Mouse (Mus musculus) forebrain, postnatal 0 days (tissue): ENCODE results near the gene Ssbp3. TPM values are rescaled to one million over a fixed set of nuclear protein-coding genes. Genes with fewer than 3 reads are reported as not detected.

Experiments used
- ATAC-seq: fragments of 200-750 bp; cut with Nextera tagmentation; 2 replicates; pipeline ENCODE4 v1.8.0; 2017; ENCODE audit warnings: mild to moderate bottlenecking, moderate library complexity
- DNase-seq: peaks from one replicate; pipeline ENCODE4 v3.0.0-alpha.2; 2015
- H3K27ac ChIP-seq: fragments of 300-500 bp; sonication (generic); 2 replicates; pipeline ENCODE4 v1.5.1; 2014; ENCODE audit warnings: low read depth, mild to moderate bottlenecking, antibody characterized with exemption, low read length, moderate library complexity, mixed read lengths
- H3K27me3 ChIP-seq: fragments of 300-500 bp; sonication (generic); 2 replicates; pipeline ENCODE4 v1.6.1; 2014; ENCODE audit warnings: mild to moderate bottlenecking, low read length, mixed read lengths; ENCODE audit not compliant: insufficient read depth
- H3K36me3 ChIP-seq: fragments of 300-500 bp; sonication (generic); 2 replicates; pipeline ENCODE4 v1.6.1; 2014; ENCODE audit warnings: mild to moderate bottlenecking, moderate library complexity; ENCODE audit not compliant: insufficient read depth
- H3K4me1 ChIP-seq: fragments of 300-500 bp; sonication (generic); 2 replicates; pipeline ENCODE4 v1.6.1; 2014; ENCODE audit warnings: antibody characterized with exemption; ENCODE audit not compliant: insufficient read depth
- H3K4me2 ChIP-seq: fragments of 300-500 bp; sonication (generic); 2 replicates; pipeline ENCODE4 v1.6.1; 2014; ENCODE audit warnings: low read depth, mild to moderate bottlenecking, moderate library complexity
- H3K4me3 ChIP-seq: fragments of 300-500 bp; sonication (generic); 2 replicates; pipeline ENCODE4 v1.5.1; 2014; ENCODE audit warnings: low read depth, low read length, mixed read lengths
- H3K9ac ChIP-seq: fragments of 300-500 bp; sonication (generic); 2 replicates; pipeline ENCODE4 v1.6.1; 2014; ENCODE audit warnings: mild to moderate bottlenecking
- H3K9me3 ChIP-seq: fragments of 300-500 bp; sonication (generic); 2 replicates; pipeline ENCODE4 v1.6.1; 2016; ENCODE audit warnings: low read length
- CTCF ChIP-seq: sonication (generic); IDR thresholded peaks from 2 replicates; pipeline ENCODE4 v1.5.1; 2016; ENCODE audit warnings: antibody characterized with exemption, control low read depth, low read depth
- WGBS: fragments of 180-500 bp; shearing (Covaris S2); extraction: QIAGEN DNeasy Blood & Tissue Kit; methylation state at CpG from one replicate; pipeline ENCODE4 v1.1.7; 2014; 5-methylcytosine and 5-hydroxymethylcytosine counted together
- polyA plus RNA-seq: library from polyadenylated mRNA; unstranded; fragments of >200 nt; fragmentation: Nextera tagmentation; extraction: Ambion mirVana; gene quantifications from 2 replicates; pipeline ENCODE4 v1.2.1, GENCODE M21; 2015
- total RNA-seq: library from RNA; depleted of rRNA; stranded (reverse); fragments of >200 nt; gene quantifications from 2 replicates; pipeline ENCODE4 v1.2.3, GENCODE M21; 2014

Gene Ssbp3
- total and polyA plus RNA-seq, 2 experiments from 2014 or later: 117 to 137 TPM

- no peaks in the 10 kb centered on the region for H3K36me3 ChIP-seq
- H3K27me3 ChIP-seq: no peaks in the 10 kb centered on the region
- ATAC-seq: no peak; the same call in 1 of the 2 replicates
- H3K27ac ChIP-seq: no peak overlapping the region
- no peaks in the 10 kb centered on the region for H3K9me3 ChIP-seq
- no peak overlapping the region for H3K4me2 ChIP-seq
- DNase-seq: no peak
- no peak for TF ChIP-seq CTCF
- 0 out of 2 replicates have a peak, but pooled peaks cover 3% of the 10 kb centered on the region for H3K4me1 ChIP-seq
- H3K9ac ChIP-seq: no peak overlapping the region
- WGBS: 53% methylated on average over 11 of the region's 11 CpGs
- H3K4me3 ChIP-seq: no peak overlapping the region
These were observed 92.1 kb downstream of the Ssbp3 start for GRCm38 (mm10) chr4:107002517-107003165.

- H3K9me3 ChIP-seq: no peaks in the 10 kb centered on the region
- H3K4me2 ChIP-seq: no peak overlapping the region
- no peak overlapping the region for H3K4me3 ChIP-seq
- no peak for ATAC-seq
- 0 out of 2 replicates have a peak, but pooled peaks cover 3% of the 10 kb centered on the region for H3K4me1 ChIP-seq
- H3K27me3 ChIP-seq: no peaks in the 10 kb centered on the region
- DNase-seq: no peak
- H3K9ac ChIP-seq: no peak overlapping the region
- no peak for TF ChIP-seq CTCF
- no peak overlapping the region for H3K27ac ChIP-seq
- H3K36me3 ChIP-seq: no peaks in the 10 kb centered on the region
- 53% methylated on average over 2 of the region's 2 CpGs for WGBS
These were observed 92.7 kb downstream of the Ssbp3 start for GRCm38 (mm10) chr4:107003199-107003598.

GRCm38 (mm10) chr4:107003786-107004185 lies 93.3 kb downstream of the Ssbp3 start:
- Histone ChIP-seq H3K9ac (no peak overlapping the region), H3K4me3 (no peak overlapping the region), H3K27ac (no peak overlapping the region), H3K4me1 (0 out of 2 replicates have a peak, but pooled peaks cover 3% of the 10 kb centered on the region), H3K4me2 (no peak overlapping the region), H3K9me3 (no peaks in the 10 kb centered on the region), H3K36me3 (no peaks in the 10 kb centered on the region), H3K27me3 (no peaks in the 10 kb centered on the region)
- no peak for DNase-seq
- no peak for TF ChIP-seq CTCF
- no peak for ATAC-seq
- 76% methylated on average over 3 of the region's 3 CpGs for WGBS

- TF ChIP-seq CTCF: no peak
- Histone ChIP-seq H3K4me3 (no peak overlapping the region), H3K9me3 (no peaks in the 10 kb centered on the region), H3K4me2 (no peak overlapping the region), H3K36me3 (no peaks in the 10 kb centered on the region), H3K4me1 (0 out of 2 replicates have a peak, but pooled peaks cover 3% of the 10 kb centered on the region), H3K27me3 (no peaks in the 10 kb centered on the region), H3K27ac (no peak overlapping the region), H3K9ac (no peak overlapping the region)
- ATAC-seq (no peak), DNase-seq (no peak)
- 73% methylated on average over 3 of the region's 3 CpGs for WGBS
These were observed 93.8 kb downstream of the Ssbp3 start for GRCm38 (mm10) chr4:107004346-107004745.

- H3K36me3 ChIP-seq: peaks cover 5% of the 10 kb centered on the region; the same call in 1 of the 2 replicates
- DNase-seq (no peak), ATAC-seq (no peak)
- no peaks in the 10 kb centered on the region for H3K27me3 ChIP-seq
- H3K4me3 ChIP-seq: no peak overlapping the region
- no peak overlapping the region for H3K4me2 ChIP-seq
- H3K9me3 ChIP-seq: no peaks in the 10 kb centered on the region
- 78% methylated on average over 5 of the region's 5 CpGs for WGBS
- H3K9ac ChIP-seq: no peak overlapping the region
- TF ChIP-seq CTCF: no peak
- H3K4me1 ChIP-seq: 0 out of 2 replicates have a peak, but pooled peaks cover 3% of the 10 kb centered on the region
- H3K27ac ChIP-seq: no peak overlapping the region
These were observed 94.7 kb downstream of the Ssbp3 start for GRCm38 (mm10) chr4:107005166-107005565.

- 86% methylated on average over 4 of the region's 4 CpGs for WGBS
- Histone ChIP-seq H3K4me3 (no peak overlapping the region), H3K36me3 (peaks cover 5% of the 10 kb centered on the region; the same call in 1 of the 2 replicates), H3K4me1 (0 out of 2 replicates have a peak, but pooled peaks cover 3% of the 10 kb centered on the region), H3K27me3 (no peaks in the 10 kb centered on the region), H3K9ac (no peak overlapping the region), H3K9me3 (no peaks in the 10 kb centered on the region), H3K27ac (no peak overlapping the region), H3K4me2 (no peak overlapping the region)
- DNase-seq (no peak), ATAC-seq (no peak)
- no peak for TF ChIP-seq CTCF
These were observed 95.7 kb downstream of the Ssbp3 start for GRCm38 (mm10) chr4:107006229-107006628.

- 96% methylated on average over 6 of the region's 6 CpGs for WGBS
- Histone ChIP-seq H3K27me3 (no peaks in the 10 kb centered on the region), H3K9me3 (no peaks in the 10 kb centered on the region), H3K4me3 (no peak overlapping the region), H3K4me1 (0 out of 2 replicates have a peak, but pooled peaks cover 3% of the 10 kb centered on the region), H3K9ac (no peak overlapping the region), H3K36me3 (peaks cover 5% of the 10 kb centered on the region; the same call in 1 of the 2 replicates), H3K27ac (no peak overlapping the region), H3K4me2 (no peak overlapping the region)
- ATAC-seq (no peak), DNase-seq (no peak)
- TF ChIP-seq CTCF: no peak
These were observed 96.3 kb downstream of the Ssbp3 start for GRCm38 (mm10) chr4:107006807-107007206.
